Mouse (Mus musculus) spleen, embryonic (tissue): Measurements from ENCODE around the gene Lrrc27.

Experiments used
- CTCF ChIA-PET: fragments of 350-600 bp; sonication (Branson Sonifier 250); formaldehyde crosslinking; loops from one replicate; lab custom pipeline; 2022; lab: Charles Lee

Lrrc27 gene

GRCm38 (mm10) chr7:139212754-139213745 lies at the start of gene Lrrc27, which contains the start of gene Stk32c:
TSS of gene Lrrc27 (plus strand) at chr7:139212988.
TSS of gene Stk32c (minus strand) at chr7:139213307.
- CTCF ChIA-PET: interaction anchor here (0.6 kb wide), 1 partner anchor 56 kb away, joined by 4 read pairs; no protein-coding TSS in a partner anchor

DNA sequence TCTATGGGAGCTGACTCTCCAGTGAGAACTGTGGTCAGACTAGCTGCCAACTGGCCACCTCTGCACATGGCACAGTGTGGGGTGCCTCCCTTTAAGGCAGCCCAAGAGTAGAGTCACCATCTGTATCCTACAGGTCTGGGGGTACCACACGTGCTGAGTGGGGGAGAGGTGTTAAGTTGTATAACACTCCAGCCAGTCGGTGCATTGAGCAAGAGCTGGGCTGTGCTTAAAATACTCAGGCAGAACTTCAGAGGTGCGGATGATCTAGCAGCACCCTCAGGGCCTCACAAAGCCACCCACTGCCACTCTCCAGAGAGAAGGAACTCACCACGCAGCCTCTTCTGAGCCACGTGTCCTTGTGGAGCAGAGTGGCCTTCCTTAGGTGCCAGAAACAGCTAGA lies 48.4 kb upstream of the Lrrc27 start:
- CTCF ChIA-PET: no interaction called here

GRCm38 (mm10) chr7:139169143-139169542 lies 43.6 kb upstream of the Lrrc27 start:
- CTCF ChIA-PET: no interaction called here

GRCm38 (mm10) chr7:139179299-139179698 lies 33.5 kb upstream of the Lrrc27 start:
- CTCF ChIA-PET: no interaction called here

DNA sequence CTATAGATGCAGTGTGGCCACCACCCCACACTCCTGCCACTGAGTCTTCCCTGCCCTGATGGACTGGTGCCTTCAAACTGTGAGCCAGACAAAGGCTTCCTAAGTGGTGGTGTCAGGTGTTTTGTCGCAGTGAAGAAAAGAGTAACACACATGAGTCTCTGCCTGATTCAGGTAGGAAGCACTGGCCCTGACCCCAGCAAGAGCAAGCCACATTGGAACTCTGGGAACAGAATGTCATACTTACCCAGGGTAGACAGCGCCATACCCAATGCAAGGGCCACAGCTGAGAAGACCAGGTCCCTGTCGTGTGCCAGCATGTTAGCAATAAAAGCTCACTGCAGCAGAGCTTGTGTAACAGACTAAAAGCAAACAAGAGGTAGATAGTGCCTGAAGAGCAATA lies 32.7 kb upstream of the Lrrc27 start:
- CTCF ChIA-PET: no interaction called here

- CTCF ChIA-PET: no interaction called here
These were observed 28.4 kb upstream of the Lrrc27 start for GRCm38 (mm10) chr7:139184396-139184795.

DNA sequence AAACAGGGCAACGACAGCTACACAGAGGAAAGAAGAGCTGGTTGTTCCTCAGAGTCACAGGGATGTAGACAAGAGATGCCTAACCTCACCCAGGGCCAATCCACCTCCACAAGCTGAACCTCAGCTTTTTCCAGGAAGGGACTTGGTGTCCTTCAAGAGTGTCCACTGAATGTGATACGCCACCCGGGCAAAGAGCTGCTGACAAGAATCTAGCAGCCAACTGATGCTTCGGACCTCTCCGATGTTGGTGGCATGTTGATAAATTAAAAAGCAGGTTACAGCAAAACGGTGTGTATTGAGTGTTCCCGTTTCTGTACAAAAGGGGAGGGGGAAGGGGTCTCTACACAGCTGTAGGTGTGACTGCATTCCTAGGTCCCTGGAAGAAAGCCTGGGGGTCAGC lies 27.9 kb upstream of the Lrrc27 start:
- CTCF ChIA-PET: no interaction called here

DNA sequence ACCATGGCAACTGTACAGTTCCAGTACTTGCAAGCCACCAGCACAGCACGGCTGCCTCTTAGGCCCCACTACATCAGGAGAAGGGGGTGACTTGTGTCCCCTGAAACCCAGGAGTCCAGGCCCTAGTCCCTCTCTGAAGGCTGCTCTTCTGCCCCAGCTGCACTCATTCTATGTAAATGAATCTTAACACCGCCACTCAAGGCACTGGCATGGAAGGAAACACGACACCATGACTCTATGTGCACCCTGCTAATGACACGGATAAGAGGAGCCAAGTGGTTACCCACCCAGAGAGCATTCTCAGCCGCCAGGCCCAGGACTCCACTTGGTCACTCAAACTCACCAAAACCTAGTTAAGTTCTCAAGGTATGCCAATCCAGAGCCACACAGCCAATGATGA lies 26.8 kb upstream of the Lrrc27 start:
- CTCF ChIA-PET: interaction anchor here (0.5 kb wide), 1 partner anchor 25 kb away, joined by 3 read pairs; no protein-coding TSS in a partner anchor

- CTCF ChIA-PET: no interaction called here
These were observed 26.4 kb upstream of the Lrrc27 start for GRCm38 (mm10) chr7:139186436-139186835.

GRCm38 (mm10) chr7:139187277-139187676 lies 25.5 kb upstream of the Lrrc27 start:
- CTCF ChIA-PET: no interaction called here

GRCm38 (mm10) chr7:139187771-139188633 lies 24.8 kb upstream of the Lrrc27 start:
- CTCF ChIA-PET: no interaction called here

- CTCF ChIA-PET: no interaction called here
These were observed 24.1 kb upstream of the Lrrc27 start for GRCm38 (mm10) chr7:139188634-139189207.

GRCm38 (mm10) chr7:139190616-139191015 lies 22.2 kb upstream of the Lrrc27 start:
- CTCF ChIA-PET: no interaction called here

DNA sequence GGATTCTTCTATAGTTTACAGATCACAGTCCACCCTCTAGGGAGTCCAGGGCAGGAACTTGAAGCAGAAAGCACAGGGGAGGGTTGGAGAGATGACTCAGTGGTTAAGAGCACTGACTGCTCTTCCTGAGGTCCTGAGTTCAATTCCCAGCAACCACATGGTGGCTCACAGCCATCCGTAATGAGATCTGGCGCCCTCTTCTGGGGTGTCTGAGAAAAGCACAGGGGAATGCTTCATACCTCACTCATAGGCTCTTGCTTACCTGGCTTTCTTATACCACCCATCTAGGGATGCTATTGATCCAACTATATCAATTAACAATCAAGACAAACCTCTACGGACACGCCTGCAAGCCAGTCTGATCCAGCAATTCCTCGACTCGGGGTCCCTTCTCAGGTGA lies 21.2 kb upstream of the Lrrc27 start:
- CTCF ChIA-PET: no interaction called here

DNA sequence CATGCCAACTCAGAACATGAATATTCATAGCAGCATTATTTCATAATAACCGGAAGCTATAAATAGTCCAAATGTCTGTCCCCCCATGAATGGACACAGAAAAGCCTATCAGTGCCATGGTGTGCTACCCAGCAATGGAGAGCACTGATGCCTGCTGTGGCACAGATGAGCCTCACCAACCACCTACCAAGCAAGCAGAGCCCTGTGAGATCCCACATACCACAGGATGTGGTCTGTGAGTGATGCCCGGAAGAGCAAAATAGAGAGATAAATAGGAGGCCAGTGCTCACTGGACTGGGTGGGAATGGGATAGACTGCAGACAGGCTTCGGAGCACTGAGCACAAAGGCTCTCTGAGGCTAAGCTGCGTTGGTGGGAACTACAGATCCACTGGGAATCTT lies 15.8 kb upstream of the Lrrc27 start:
- CTCF ChIA-PET: interaction anchor here (0.5 kb wide), 1 partner anchor 38 kb away, joined by 12 read pairs; no protein-coding TSS in a partner anchor

- CTCF ChIA-PET: no interaction called here
These were observed 12.7 kb upstream of the Lrrc27 start for GRCm38 (mm10) chr7:139200108-139200507.

DNA sequence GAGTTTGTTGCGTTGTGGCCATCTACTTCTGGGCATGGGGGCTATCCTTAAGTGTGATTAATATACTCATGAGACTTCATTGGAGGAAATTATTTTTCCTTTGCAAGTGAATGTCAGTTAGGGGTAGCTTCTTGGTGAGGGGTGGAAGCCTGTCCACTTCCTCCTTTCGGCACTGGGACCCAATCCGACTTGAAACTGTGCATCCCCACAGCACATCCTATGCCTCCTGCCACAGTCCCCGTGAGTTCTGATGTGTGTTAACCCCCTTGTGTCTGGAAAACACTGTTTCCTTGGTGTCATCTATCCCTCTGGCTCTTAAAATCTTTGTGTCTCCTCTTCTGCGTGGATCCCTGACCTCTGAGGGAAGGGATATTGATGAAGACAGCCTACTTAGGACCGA lies 11.6 kb upstream of the Lrrc27 start:
- CTCF ChIA-PET: no interaction called here

- CTCF ChIA-PET: interaction anchor here (1.0 kb wide), 1 partner anchor 184 kb away, joined by 4 read pairs; no protein-coding TSS in a partner anchor
These were observed 4.6 kb upstream of the Lrrc27 start for GRCm38 (mm10) chr7:139208023-139208772.

DNA sequence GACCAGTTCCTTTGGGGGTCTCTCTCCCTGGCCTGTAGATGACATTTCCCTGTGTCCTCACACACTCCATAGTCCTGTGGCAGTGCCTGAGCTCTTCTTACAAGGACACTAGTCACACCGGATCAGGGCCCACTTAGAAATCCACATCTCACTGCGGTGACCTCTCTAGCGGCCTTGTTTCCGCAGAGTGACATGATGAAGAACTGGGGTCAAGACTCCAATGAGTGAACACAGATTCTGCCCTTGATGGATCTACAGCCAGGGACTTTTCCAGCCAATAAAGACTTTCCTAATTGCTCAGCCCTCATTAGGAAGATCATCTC lies 4.1 kb upstream of the Lrrc27 start:
- CTCF ChIA-PET: no interaction called here

DNA sequence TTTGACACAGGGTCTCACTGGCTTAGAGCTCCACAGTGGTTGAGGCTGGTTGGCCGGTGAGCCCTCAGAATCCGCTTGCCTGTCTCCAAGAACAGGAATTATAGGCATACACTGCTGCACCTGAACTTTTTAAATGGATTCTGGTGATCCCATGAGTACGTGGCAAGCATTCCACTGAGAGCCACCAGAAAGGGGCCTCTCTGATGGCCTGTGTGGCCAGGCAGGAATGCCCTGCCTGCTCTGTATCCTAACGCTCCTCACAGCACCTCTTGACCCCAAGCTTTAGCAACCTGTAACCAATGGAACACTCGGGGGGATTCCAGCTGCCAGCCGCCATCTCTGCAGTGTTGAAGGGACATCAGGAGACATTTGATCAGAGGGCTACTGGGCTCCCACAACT lies 1.0 kb upstream of the Lrrc27 start:
- CTCF ChIA-PET: no interaction called here

DNA sequence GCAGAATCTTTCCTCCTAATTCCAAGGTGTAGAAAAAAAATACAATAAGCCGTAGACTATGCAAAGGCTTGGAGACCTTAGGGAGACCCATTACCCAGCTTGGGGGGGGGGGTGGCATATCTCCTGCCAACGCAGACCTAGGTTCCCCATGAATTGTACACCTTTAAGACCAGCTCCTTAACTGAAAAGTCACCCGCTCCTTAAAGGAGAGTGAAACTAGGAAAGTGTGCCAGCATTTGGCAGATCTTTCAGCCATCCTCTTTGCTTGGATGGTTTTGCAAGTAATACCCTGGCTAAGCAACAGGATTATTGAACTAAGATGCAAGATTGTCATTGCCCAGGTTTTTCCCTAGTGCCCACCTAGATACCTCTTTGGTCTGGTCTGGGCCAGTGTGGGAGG lies 963 bp downstream of the Lrrc27 start:
- CTCF ChIA-PET: no interaction called here
